Mouse (Mus musculus) erythroblast, adult 5-6 weeks (primary cell): ENCODE results near the gene Mab21l3. TPM values are rescaled to one million over a fixed set of nuclear protein-coding genes. Genes with fewer than 3 reads are reported as not detected.

Source experiments
- ATAC-seq: replicated peaks from 2 replicates; pipeline ENCODE4 v1.8.0; 2016; ENCODE audit warnings: moderate number of reproducible peaks, mild to moderate bottlenecking, moderate TSS enrichment, inconsistent platforms; ENCODE audit not compliant: poor library complexity, low FRiP score, severe bottlenecking
- total RNA-seq, 2 experiments: library from RNA; stranded (forward) in 1 of 2; stranded (reverse) in 1 of 2; fragments of 150-400 nt in 1 of 2; fragments of 200-764, 138-1000 nt in 1 of 2; gene quantifications; 2 replicates each; pipeline versions ENCODE4 v1.2.3 to v1.2.4; 2015 to 2017; ENCODE audit warnings: low replicate concordance in 2 of 2

The Mab21l3 gene
- total RNA-seq, 2 experiments from 2014 or later, result not detected

DNA sequence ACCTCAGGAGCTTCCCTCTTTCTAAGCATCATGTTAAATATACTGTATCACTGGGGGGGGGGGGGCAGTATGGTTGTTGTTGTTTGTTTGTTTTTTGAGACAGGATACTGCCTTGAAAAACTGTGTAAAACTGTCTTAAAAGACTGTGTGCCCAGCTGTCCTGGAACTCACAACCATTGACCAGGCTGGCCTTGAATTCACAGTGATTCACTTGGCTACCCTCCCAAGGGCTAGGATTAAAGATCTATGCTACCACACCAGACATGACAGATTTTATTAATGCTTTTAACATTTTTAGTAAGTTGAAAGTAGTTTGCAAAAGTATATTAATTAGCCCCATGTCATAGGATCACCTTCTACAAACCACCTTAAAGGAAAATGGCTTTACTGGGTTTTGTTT lies 85.2 kb downstream of the Mab21l3 start:
- no peak for ATAC-seq

Other genes starting within 250 kb of the Mab21l3 start
- 24.4 and 27.4 TPM in 2 replicates for gene Atp1a1, start 244.3 kb downstream of the Mab21l3 start, total RNA-seq (2015; ENCODE audit: low replicate concordance)
- 36.5 and 36.7 TPM in 2 replicates for gene Atp1a1, start 244.3 kb downstream of the Mab21l3 start, total RNA-seq (2017; ENCODE audit: low replicate concordance)
- 4.6 and 5.6 TPM in 2 replicates for gene Slc22a15, start 75.5 kb upstream of the Mab21l3 start, total RNA-seq (2015; ENCODE audit: low replicate concordance)
- gene Slc22a15, start 75.5 kb upstream of the Mab21l3 start, total RNA-seq (2017; ENCODE audit: low replicate concordance), result 2.5 and 5.7 TPM in 2 replicates
- not detected in 2 replicates for gene Nhlh2, start 161.1 kb upstream of the Mab21l3 start, total RNA-seq (2015; ENCODE audit: low replicate concordance)
- gene Nhlh2, start 161.1 kb upstream of the Mab21l3 start, total RNA-seq (2017; ENCODE audit: low replicate concordance), result not detected in 2 replicates
- not detected in 2 replicates for gene Casq2, start 237.5 kb upstream of the Mab21l3 start, total RNA-seq (2015; ENCODE audit: low replicate concordance)
- 5.9 and 12.6 TPM in 2 replicates for gene Casq2, start 237.5 kb upstream of the Mab21l3 start, total RNA-seq (2017; ENCODE audit: low replicate concordance)